Mouse (Mus musculus) heart, adult 18-20 months (tissue): ENCODE measurements around the gene Tmed2. TPM values are rescaled to one million over a fixed set of nuclear protein-coding genes. Genes with fewer than 3 reads are reported as not detected.
"Not testable (repeated sequence)": the region's sequence is repeated elsewhere in the genome, so short reads cannot be mapped to it uniquely, and the experiment has no call there.

ENCODE experiments used
- DNase-seq, 2 experiments: peaks; one replicate each; pipeline ENCODE4 v3.0.0; 2021 to 2022; ENCODE audit warnings: mixed read lengths in 1 of 2
- long read RNA-seq, 2 experiments: library from polyadenylated mRNA; stranded (forward); transcript quantifications; one replicate each; pipeline ENCODE4 v2.0.0; 2021
- total RNA-seq, 2 experiments: library from RNA; stranded (reverse); gene quantifications; 2 replicates each; pipeline ENCODE4 v1.2.3; 2021

Gene Tmed2
- 100 to 1,000 TPM; 173 to 185 TPM for total RNA-seq
- long read RNA-seq, experiment 1, transcript Tmed2-201 (4 exons, 2,074 nt), result major isoform, 44 of 386 reads
- long read RNA-seq, experiment 1, partial matches to known transcripts, result 2 of 386 reads
- long read RNA-seq, experiment 1, other reads (novel, unspliced or antisense), result 337 of 386 reads
- long read RNA-seq, experiment 2, transcript Tmed2-201 (4 exons, 2,074 nt), result major isoform, 39 of 218 reads
- long read RNA-seq, experiment 2, partial matches to known transcripts, result 3 of 218 reads
- long read RNA-seq, experiment 2, other reads (novel, unspliced or antisense), result 175 of 218 reads

GRCm38 (mm10) chr5:124540383-124540786 is at the start of gene Tmed2:
Tmed2 (plus strand) TSS chr5:124540695.
- DNase-seq, result peak; percentile 96 to 98

- DNase-seq, result no peak
Observed at GRCm38 (mm10) chr5:124491732-124492131, 48.8 kb upstream of the Tmed2 start.

- DNase-seq, result no peak
Observed at GRCm38 (mm10) chr5:124492618-124493017, 47.9 kb upstream of the Tmed2 start.

GRCm38 (mm10) chr5:124493455-124493854 is 47.0 kb upstream of the Tmed2 start:
- no peak for DNase-seq

- DNase-seq, result no peak
Observed at GRCm38 (mm10) chr5:124495547-124495946, 44.9 kb upstream of the Tmed2 start.

- peak in 1 of 2 experiments; percentile 36 for DNase-seq
Observed at GRCm38 (mm10) chr5:124496614-124497514, 43.6 kb upstream of the Tmed2 start.

GRCm38 (mm10) chr5:124498221-124498876 is 42.1 kb upstream of the Tmed2 start:
- peak; percentile 84 to 89 for DNase-seq

GRCm38 (mm10) chr5:124499001-124499400 is 41.5 kb upstream of the Tmed2 start:
- DNase-seq, result no peak

GRCm38 (mm10) chr5:124500037-124500436 is 40.5 kb upstream of the Tmed2 start:
- DNase-seq, result not testable (repeated sequence)

GRCm38 (mm10) chr5:124500573-124500972 is 39.9 kb upstream of the Tmed2 start:
- DNase-seq, result peak in 1 of 2 experiments; percentile 43

- DNase-seq, result no peak
Observed at GRCm38 (mm10) chr5:124501541-124501940, 39.0 kb upstream of the Tmed2 start.

GRCm38 (mm10) chr5:124503742-124504141 is 36.8 kb upstream of the Tmed2 start:
- no peak for DNase-seq

GRCm38 (mm10) chr5:124505235-124505634 is 35.3 kb upstream of the Tmed2 start:
- no peak for DNase-seq

- DNase-seq, result peak; percentile 71 to 83
Observed at GRCm38 (mm10) chr5:124506731-124507359, 33.6 kb upstream of the Tmed2 start.

- DNase-seq, result no peak
Observed at GRCm38 (mm10) chr5:124509200-124509599, 31.3 kb upstream of the Tmed2 start.

GRCm38 (mm10) chr5:124509742-124510237 is 30.7 kb upstream of the Tmed2 start:
- DNase-seq, result peak; percentile 86 to 91

- peak in 1 of 2 experiments; percentile 64 for DNase-seq
Observed at GRCm38 (mm10) chr5:124510536-124511050, 29.9 kb upstream of the Tmed2 start.

GRCm38 (mm10) chr5:124515789-124516188 is 24.7 kb upstream of the Tmed2 start:
- DNase-seq, result no peak

- no peak for DNase-seq
Observed at GRCm38 (mm10) chr5:124518648-124519047, 21.8 kb upstream of the Tmed2 start.

- DNase-seq, result no peak
Observed at GRCm38 (mm10) chr5:124521588-124521987, 18.9 kb upstream of the Tmed2 start.

- no peak for DNase-seq
Observed at GRCm38 (mm10) chr5:124523032-124523431, 17.5 kb upstream of the Tmed2 start.

- DNase-seq, result no peak
Observed at GRCm38 (mm10) chr5:124524943-124525342, 15.6 kb upstream of the Tmed2 start.
